Mouse (Mus musculus): ENCODE measurements at regions not wholly inside any gene's neighbourhood (a gene's known extent, or its start where the extent isn't known, plus 50 kb on each side); places are given as distances from the start of the nearest gene placed in this dataset.

DNA sequence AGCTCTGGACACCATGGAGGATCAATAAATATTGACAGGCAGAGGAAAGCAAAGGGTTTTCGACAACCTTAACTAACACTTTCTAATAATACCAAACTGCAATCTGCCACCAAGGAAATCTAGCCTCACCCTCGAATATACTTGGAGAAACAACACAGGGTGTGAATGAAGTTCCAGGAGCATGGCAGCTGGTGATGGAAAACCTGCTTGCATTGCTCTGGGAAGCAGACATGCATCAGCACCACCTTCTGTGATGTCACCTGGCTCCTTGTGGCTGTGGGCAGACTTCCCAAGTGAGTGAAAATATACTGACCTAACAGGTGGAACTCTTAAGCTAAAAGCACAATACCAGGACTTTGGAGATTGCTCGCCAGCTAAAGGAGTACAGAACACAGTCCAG is 338.5 kb downstream of the Tm4sf1 start:
- no peak for TF ChIP-seq CTCF (IDR thresholded peaks at IDR 0.05; ENCODE audit: low read depth)
- TF ChIP-seq EP300 (IDR thresholded peaks at IDR 0.05; ENCODE audit: low read depth): no peak
